Mouse (Mus musculus): ENCODE measurements around the gene Ddx52. TPM values are rescaled to one million over a fixed set of nuclear protein-coding genes. Genes with fewer than 3 reads are reported as not detected.

Ddx52 gene
- polyA plus RNA-seq, 1 experiment = 17.8 TPM

- Histone ChIP-seq H3K27ac (ENCODE audit: insufficient read depth, low read length) (no peak overlapping the region), H3K4me1 (ENCODE audit: control insufficient read depth, insufficient read depth, low read length) (peaks cover 5% of the 10 kb centered on the region; the same call in 1 of the 2 replicates), H3K27me3 (ENCODE audit: control insufficient read depth, insufficient read depth, low read length) (no peaks in the 10 kb centered on the region), H3K4me3 (replicated peaks; ENCODE audit: insufficient read depth, low read depth, low read length) (no peak overlapping the region)
- no peak for TF ChIP-seq CTCF (IDR thresholded peaks at IDR 0.05; ENCODE audit: borderline replicate concordance, insufficient read depth, low read depth, low read length)
- TF ChIP-seq POLR2A (IDR thresholded peaks at IDR 0.05; ENCODE audit: borderline replicate concordance, insufficient read depth, low read length) = no peak
- 43% methylated on average over 2 of the region's 2 CpGs for WGBS
- no peak for DNase-seq
Measured at GRCm38 (mm10) chr11:83995535-83995950, 53.7 kb downstream of the Ddx52 start.

DNA sequence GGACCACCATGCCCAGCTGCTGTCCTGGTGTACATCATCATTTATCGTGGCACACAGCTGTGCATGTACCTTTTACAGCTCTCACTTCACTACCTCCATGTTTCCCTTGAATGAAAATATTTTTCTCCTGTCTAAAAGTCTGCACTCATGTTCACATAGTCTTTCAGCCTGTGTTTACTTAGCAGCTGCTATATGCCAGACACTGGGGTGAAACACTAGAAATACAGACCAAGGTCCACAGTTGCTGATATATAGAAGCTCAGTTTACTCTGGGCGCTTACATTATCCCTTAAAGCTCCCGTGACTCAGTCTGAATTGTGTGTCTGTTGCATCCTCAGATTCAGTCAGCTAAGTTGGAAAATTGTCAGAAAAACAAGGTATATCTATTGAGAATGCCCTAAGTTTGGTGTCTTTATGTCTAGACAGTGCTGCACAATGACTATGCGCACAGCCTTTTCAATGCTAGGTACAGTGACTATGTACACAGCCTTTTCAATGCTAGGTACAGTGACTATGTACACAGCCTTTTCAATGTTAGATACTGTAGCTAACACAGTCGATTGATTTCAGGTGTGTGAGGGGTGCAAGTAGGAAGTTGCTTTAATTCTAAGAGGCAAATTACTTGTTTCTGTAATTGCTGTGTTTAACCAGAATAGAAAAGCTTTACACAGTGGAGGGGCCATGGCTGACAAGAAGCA lies 55.5 kb downstream of the Ddx52 start:
- no peak for TF ChIP-seq POLR2A (IDR thresholded peaks at IDR 0.05; ENCODE audit: borderline replicate concordance, insufficient read depth, low read length)
- no peak for TF ChIP-seq CTCF (IDR thresholded peaks at IDR 0.05; ENCODE audit: borderline replicate concordance, insufficient read depth, low read depth, low read length)
- no peak overlapping the region for H3K4me3 ChIP-seq (replicated peaks; ENCODE audit: insufficient read depth, low read depth, low read length)
- no peaks in the 10 kb centered on the region for H3K4me1 ChIP-seq (ENCODE audit: control insufficient read depth, insufficient read depth, low read length)
- H3K27me3 ChIP-seq (ENCODE audit: control insufficient read depth, insufficient read depth, low read length) = no peaks in the 10 kb centered on the region
- no peak overlapping the region for H3K27ac ChIP-seq (ENCODE audit: insufficient read depth, low read length)
- DNase-seq = no peak
- 94% methylated on average over 5 of the region's 5 CpGs for WGBS

- DNase-seq = no peak
- Histone ChIP-seq H3K27me3 (ENCODE audit: control insufficient read depth, insufficient read depth, low read length) (no peaks in the 10 kb centered on the region; the same call in 1 of the 2 replicates), H3K4me3 (replicated peaks; ENCODE audit: insufficient read depth, low read depth, low read length) (no peak overlapping the region), H3K27ac (ENCODE audit: insufficient read depth, low read length) (no peak overlapping the region), H3K4me1 (ENCODE audit: control insufficient read depth, insufficient read depth, low read length) (no peaks in the 10 kb centered on the region)
- WGBS = 80% methylated on average over 3 of the region's 3 CpGs
- no peak for TF ChIP-seq POLR2A (IDR thresholded peaks at IDR 0.05; ENCODE audit: borderline replicate concordance, insufficient read depth, low read length)
- TF ChIP-seq CTCF (IDR thresholded peaks at IDR 0.05; ENCODE audit: borderline replicate concordance, insufficient read depth, low read depth, low read length) = no peak
Measured at GRCm38 (mm10) chr11:83998993-83999392, 57.1 kb downstream of the Ddx52 start.

GRCm38 (mm10) chr11:83999411-83999915 lies 57.6 kb downstream of the Ddx52 start:
- H3K27me3 ChIP-seq (ENCODE audit: control insufficient read depth, insufficient read depth, low read length) = no peaks in the 10 kb centered on the region; the same call in 1 of the 2 replicates
- H3K4me1 ChIP-seq (ENCODE audit: control insufficient read depth, insufficient read depth, low read length) = no peaks in the 10 kb centered on the region
- H3K4me3 ChIP-seq (replicated peaks; ENCODE audit: insufficient read depth, low read depth, low read length) = no peak overlapping the region
- H3K27ac ChIP-seq (ENCODE audit: insufficient read depth, low read length) = no peak overlapping the region
- no peak for DNase-seq
- no peak for TF ChIP-seq CTCF (IDR thresholded peaks at IDR 0.05; ENCODE audit: borderline replicate concordance, insufficient read depth, low read depth, low read length)
- 88% methylated on average over 4 of the region's 4 CpGs for WGBS

DNA sequence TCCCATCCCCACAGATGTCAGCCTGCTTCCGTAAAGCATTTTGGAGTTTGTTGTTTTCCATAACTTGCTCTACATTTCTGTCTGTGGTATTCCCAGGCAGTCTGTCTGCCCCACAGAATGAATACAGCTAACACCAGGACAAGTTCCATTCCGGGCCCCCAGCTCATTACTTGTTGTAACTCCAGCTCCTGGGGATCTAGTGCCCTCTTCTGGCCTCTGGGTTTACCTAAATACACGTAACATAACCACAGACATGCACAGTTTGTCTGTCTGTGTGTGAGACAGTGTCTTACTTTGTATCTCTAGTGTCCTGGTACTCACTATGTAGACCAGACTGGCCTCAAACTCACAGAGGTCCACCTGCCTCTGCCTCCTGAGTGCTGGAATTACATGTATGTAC lies 59.4 kb downstream of the Ddx52 start:
- whole genome bisulfite sequencing = 93% methylated on average over 3 of the region's 3 CpGs
- no peak overlapping the region for H3K4me3 ChIP-seq (replicated peaks; ENCODE audit: insufficient read depth, low read depth, low read length)
- no peak for DNase-seq
- no peaks in the 10 kb centered on the region for H3K4me1 ChIP-seq (ENCODE audit: control insufficient read depth, insufficient read depth, low read length)
- H3K27ac ChIP-seq (ENCODE audit: insufficient read depth, low read length) = no peak overlapping the region
- no peak for TF ChIP-seq CTCF (IDR thresholded peaks at IDR 0.05; ENCODE audit: borderline replicate concordance, insufficient read depth, low read depth, low read length)
- no peak for TF ChIP-seq POLR2A (IDR thresholded peaks at IDR 0.05; ENCODE audit: borderline replicate concordance, insufficient read depth, low read length)
- no peaks in the 10 kb centered on the region; the same call in 1 of the 2 replicates for H3K27me3 ChIP-seq (ENCODE audit: control insufficient read depth, insufficient read depth, low read length)

DNA sequence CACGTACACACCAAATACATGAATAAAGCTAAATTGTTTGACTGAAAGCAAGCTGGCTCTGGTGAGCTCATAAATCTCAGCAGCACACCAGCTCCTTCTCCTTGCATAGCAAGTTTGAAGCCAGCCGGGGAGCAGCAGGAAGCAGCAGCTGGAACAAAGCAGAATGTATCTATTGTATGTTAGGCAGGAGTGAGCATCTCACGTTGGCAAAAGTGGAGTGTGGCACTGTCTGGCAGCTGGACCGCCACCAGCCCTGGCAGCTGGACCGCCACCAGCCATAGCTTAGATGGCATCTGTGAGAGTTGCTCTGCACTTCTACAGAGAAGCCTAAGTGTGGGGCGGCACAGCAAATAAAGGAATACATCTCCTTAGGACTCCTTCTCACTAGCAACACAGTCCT lies 62.1 kb downstream of the Ddx52 start:
- Histone ChIP-seq H3K27me3 (ENCODE audit: control insufficient read depth, insufficient read depth, low read length) (no peaks in the 10 kb centered on the region; the same call in 1 of the 2 replicates), H3K4me3 (replicated peaks; ENCODE audit: insufficient read depth, low read depth, low read length) (no peak overlapping the region), H3K27ac (ENCODE audit: insufficient read depth, low read length) (no peak overlapping the region), H3K4me1 (ENCODE audit: control insufficient read depth, insufficient read depth, low read length) (no peaks in the 10 kb centered on the region)
- DNase-seq = no peak
- WGBS = 62% methylated on average over 6 of the region's 6 CpGs
- TF ChIP-seq POLR2A (IDR thresholded peaks at IDR 0.05; ENCODE audit: borderline replicate concordance, insufficient read depth, low read length) = no peak
- TF ChIP-seq CTCF (IDR thresholded peaks at IDR 0.05; ENCODE audit: borderline replicate concordance, insufficient read depth, low read depth, low read length) = no peak

- TF ChIP-seq CTCF (IDR thresholded peaks at IDR 0.05; ENCODE audit: borderline replicate concordance, insufficient read depth, low read depth, low read length) (peak; percentile 34; the same call in 1 of the 2 replicates), POLR2A (IDR thresholded peaks at IDR 0.05; ENCODE audit: borderline replicate concordance, insufficient read depth, low read length) (no peak)
- Histone ChIP-seq H3K27me3 (ENCODE audit: control insufficient read depth, insufficient read depth, low read length) (no peaks in the 10 kb centered on the region), H3K4me3 (replicated peaks; ENCODE audit: insufficient read depth, low read depth, low read length) (no peak overlapping the region), H3K4me1 (ENCODE audit: control insufficient read depth, insufficient read depth, low read length) (peaks cover 13% of the 10 kb centered on the region; the same call in 1 of the 2 replicates), H3K27ac (ENCODE audit: insufficient read depth, low read length) (no peak overlapping the region)
- whole genome bisulfite sequencing = 53% methylated on average over 9 of the region's 9 CpGs
- DNase-seq = no peak
Measured at GRCm38 (mm10) chr11:84009001-84009400, 67.1 kb downstream of the Ddx52 start.

GRCm38 (mm10) chr11:84010411-84010810 lies 68.5 kb downstream of the Ddx52 start:
- Histone ChIP-seq H3K4me1 (ENCODE audit: control insufficient read depth, insufficient read depth, low read length) (peaks cover 13% of the 10 kb centered on the region; the same call in 1 of the 2 replicates), H3K27me3 (ENCODE audit: control insufficient read depth, insufficient read depth, low read length) (no peaks in the 10 kb centered on the region), H3K4me3 (replicated peaks; ENCODE audit: insufficient read depth, low read depth, low read length) (no peak overlapping the region), H3K27ac (ENCODE audit: insufficient read depth, low read length) (no peak overlapping the region)
- TF ChIP-seq CTCF (IDR thresholded peaks at IDR 0.05; ENCODE audit: borderline replicate concordance, insufficient read depth, low read depth, low read length) (no peak), POLR2A (IDR thresholded peaks at IDR 0.05; ENCODE audit: borderline replicate concordance, insufficient read depth, low read length) (no peak)
- 64% methylated on average over 9 of the region's 9 CpGs for WGBS
- DNase-seq = no peak

Data from cerebellum, adult 2 months (tissue).